Mouse (Mus musculus) ES-E14 (cell line): ENCODE data around the gene Dhx8. TPM values are rescaled to one million over a fixed set of nuclear protein-coding genes. Genes with fewer than 3 reads are reported as not detected.
A peak's percentile ranks its signal among the peaks of the same experiment; 100 is the strongest.

Experiments
- DNase-seq: peaks from one replicate; pipeline ENCODE4 v3.0.0-alpha.2; 2013; ENCODE audit warnings: low read depth, low spot score
- H3K27ac ChIP-seq: 2 replicates; pipeline ENCODE4 v1.5.1; 2012; ENCODE audit warnings: low read depth, mild to moderate bottlenecking, low read length, moderate library complexity, mixed read lengths; ENCODE audit not compliant: poor library complexity, insufficient read depth, severe bottlenecking
- H3K36me3 ChIP-seq: 2 replicates; pipeline ENCODE4 v1.6.1; 2012; ENCODE audit warnings: mild to moderate bottlenecking, low read length, moderate library complexity, mixed read lengths; ENCODE audit not compliant: control insufficient read depth, poor library complexity, insufficient read depth, severe bottlenecking
- H3K4me1 ChIP-seq, 2 experiments: fragments of 150-350 bp in 1 of 2; sonication (generic) in 1 of 2; 2 replicates each; pipeline ENCODE4 v1.6.1; 2012; ENCODE audit warnings: low read length in 2 of 2, mild to moderate bottlenecking in 1 of 2, mixed read lengths in 1 of 2; ENCODE audit not compliant: control insufficient read depth in 2 of 2, insufficient read depth in 2 of 2, poor library complexity in 1 of 2
- H3K4me3 ChIP-seq, 2 experiments: fragments of 150-350 bp in 1 of 2; sonication (generic) in 1 of 2; 2 replicates each; pipeline ENCODE4 v1.5.1; 2012; ENCODE audit warnings: low read length in 2 of 2, low read depth in 1 of 2, mild to moderate bottlenecking in 1 of 2, mixed read lengths in 1 of 2; ENCODE audit not compliant: insufficient read depth in 1 of 2, poor library complexity in 1 of 2, severe bottlenecking in 1 of 2
- H3K9ac ChIP-seq: 2 replicates; pipeline ENCODE4 v1.6.1; 2012; ENCODE audit warnings: low read depth, mild to moderate bottlenecking, low read length, mixed read lengths; ENCODE audit not compliant: poor library complexity, insufficient read depth, severe bottlenecking
- H3K9me3 ChIP-seq: fragments of 150-350 bp; sonication (generic); 2 replicates; pipeline ENCODE4 v1.6.1; 2012; ENCODE audit warnings: low read depth, mild to moderate bottlenecking, low read length; ENCODE audit not compliant: control insufficient read depth, insufficient read depth
- CHD2 ChIP-seq: IDR thresholded peaks from 2 replicates; pipeline ENCODE4 v1.6.1; 2014; ENCODE audit warnings: mild to moderate bottlenecking, low read depth, low read length, inconsistent platforms
- HCFC1 ChIP-seq: IDR thresholded peaks from 2 replicates; pipeline ENCODE4 v1.6.1; 2012; ENCODE audit warnings: low read length, inconsistent platforms, borderline replicate concordance; ENCODE audit not compliant: insufficient read depth
- MAFK ChIP-seq: IDR thresholded peaks from 2 replicates; pipeline ENCODE4 v1.6.1; 2014; ENCODE audit warnings: mild to moderate bottlenecking, low read depth, low read length, inconsistent platforms; ENCODE audit not compliant: insufficient read depth
- ZC3H11A ChIP-seq: IDR thresholded peaks from 2 replicates; pipeline ENCODE4 v1.6.1; 2012; ENCODE audit warnings: low read depth, mild to moderate bottlenecking, inconsistent platforms, low read length, borderline replicate concordance
- ZNF384 ChIP-seq: IDR thresholded peaks from 2 replicates; pipeline ENCODE4 v1.6.1; 2012; ENCODE audit warnings: low read depth, low read length, inconsistent platforms
- in situ Hi-C, 2 experiments: fragments of 600-800 bp; cut with MboI; formaldehyde crosslinking; loops; one replicate each; pipeline ENCODE4 v1.15.1; 2025; ENCODE audit warnings: low sequenced_read_pairs in 2 of 2, inconsistent platforms in 1 of 2; ENCODE audit not compliant: unreplicated experiment in 2 of 2
- total RNA-seq: library from RNA; depleted of rRNA; stranded (reverse); fragments of 300-350 nt; gene quantifications from 2 replicates; pipeline ENCODE4 v1.2.3, GENCODE M21; 2012; rRNA removed

Gene Dhx8
- 43.6 and 51.7 TPM in 2 replicates for total RNA-seq

GRCm38 (mm10) chr11:101732518-101733440 lies at the start of gene Dhx8:
TSS of gene Dhx8 (plus strand) at chr11:101732919.
- in situ Hi-C loops = loop anchor here (5.0 kb wide), 1 partner anchor 70 kb away; no protein-coding TSS in a partner anchor
- peak within 1 kb of the TSS; percentile 85 for H3K9ac ChIP-seq
- peak; percentile 98 for DNase-seq
- H3K36me3 ChIP-seq = peaks cover 12% of the 10 kb centered on the region
- no peaks in the 10 kb centered on the region for H3K9me3 ChIP-seq
- TF ChIP-seq HCFC1 = peak; percentile 85
- TF ChIP-seq CHD2 = 0 out of 2 replicates have a peak, but pooled peaks have one; percentile 40
- TF ChIP-seq MAFK = no peak
- TF ChIP-seq ZC3H11A = peak; percentile 97
- peak; percentile 94 for TF ChIP-seq ZNF384
- peaks cover 0 to 2% of the 10 kb centered on the region in 2 experiments; a peak in 1 of 4 replicates for H3K4me1 ChIP-seq
- H3K4me3 ChIP-seq = peak within 1 kb of the TSS; percentile 78 to 86
- peak within 1 kb of the TSS; percentile 46; the same call in 1 of the 2 replicates for H3K27ac ChIP-seq

- DNase-seq = no peak
- no peak for TF ChIP-seq ZC3H11A
- TF ChIP-seq HCFC1 = no peak
- no peak for TF ChIP-seq MAFK
- TF ChIP-seq ZNF384 = no peak
- TF ChIP-seq CHD2 = no peak
- no peak overlapping the region for H3K27ac ChIP-seq
- H3K9ac ChIP-seq = no peak overlapping the region; the same call in 1 of the 2 replicates
- H3K4me3 ChIP-seq = no peak overlapping the region
- in situ Hi-C loops = no loop called here
- H3K4me1 ChIP-seq = peaks cover 0 to 16% of the 10 kb centered on the region in 2 experiments; a peak in 1 of 4 replicates
- no peaks in the 10 kb centered on the region for H3K36me3 ChIP-seq
- H3K9me3 ChIP-seq = no peaks in the 10 kb centered on the region
Observed at GRCm38 (mm10) chr11:101687351-101688301, 45.1 kb upstream of the Dhx8 start.

- DNase-seq = no peak
- in situ Hi-C loops = no loop called here
Observed at GRCm38 (mm10) chr11:101689701-101690113, 43.0 kb upstream of the Dhx8 start.

GRCm38 (mm10) chr11:101690326-101690725 lies 42.4 kb upstream of the Dhx8 start:
- Histone ChIP-seq H3K4me1 (peaks cover 0 to 12% of the 10 kb centered on the region in 2 experiments; a peak in 1 of 4 replicates), H3K9me3 (no peaks in the 10 kb centered on the region), H3K9ac (no peak overlapping the region), H3K4me3 (no peak overlapping the region), H3K36me3 (no peaks in the 10 kb centered on the region), H3K27ac (no peak overlapping the region)
- TF ChIP-seq ZNF384 (no peak), ZC3H11A (no peak), CHD2 (no peak), HCFC1 (no peak), MAFK (no peak)
- in situ Hi-C loops = no loop called here
- DNase-seq = no peak

More at GRCm38 (mm10) chr11:101689701-101690113, 43.0 kb upstream of the Dhx8 start:
- H3K36me3 ChIP-seq = no peaks in the 10 kb centered on the region
- no peak overlapping the region for H3K27ac ChIP-seq
- peaks cover 0 to 9% of the 10 kb centered on the region in 2 experiments; a peak in 1 of 4 replicates for H3K4me1 ChIP-seq
- H3K9ac ChIP-seq = peak overlapping the region; percentile 26; the same call in 1 of the 2 replicates
- peak overlapping the region in 1 of 2 experiments; percentile 10; a peak in 2 of 4 replicates for H3K4me3 ChIP-seq
- TF ChIP-seq ZC3H11A = no peak
- no peak for TF ChIP-seq CHD2
- TF ChIP-seq HCFC1 = no peak
- TF ChIP-seq ZNF384 = no peak
- no peak for TF ChIP-seq MAFK
- H3K9me3 ChIP-seq = no peaks in the 10 kb centered on the region
